Mouse (Mus musculus): ENCODE results near the gene Ifitm3.
"Not testable (repeated sequence)": the region's sequence is repeated elsewhere in the genome, so short reads cannot be mapped to it uniquely, and the experiment has no call there.

Gene Ifitm3

DNA sequence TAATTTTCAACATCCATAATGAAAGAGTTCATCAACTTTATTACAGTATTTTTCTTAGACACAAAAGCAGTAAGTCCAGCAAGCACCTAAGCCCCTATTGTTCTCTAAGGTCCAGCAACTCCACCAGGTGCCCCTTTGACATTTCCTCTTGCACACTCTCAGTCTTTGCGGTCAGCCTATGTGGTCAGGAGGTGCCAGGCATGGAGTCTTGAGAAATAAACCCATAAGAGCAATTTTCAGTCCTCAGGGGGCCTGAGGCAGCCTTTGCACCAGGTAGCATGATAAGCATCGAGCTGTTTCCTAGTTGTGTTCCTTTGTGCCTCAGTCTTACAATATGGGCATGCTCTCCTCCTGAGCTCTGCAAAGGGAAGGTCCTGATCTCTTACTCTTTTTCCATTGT, 26.1 kb upstream of the Ifitm3 start:
- not testable (repeated sequence) for DNase-seq (ENCODE audit: low read depth, low spot score)

GRCm38 (mm10) chr7:141032458-141033167, 22.0 kb upstream of the Ifitm3 start:
- DNase-seq (ENCODE audit: low read depth, low spot score) = no peak

DNA sequence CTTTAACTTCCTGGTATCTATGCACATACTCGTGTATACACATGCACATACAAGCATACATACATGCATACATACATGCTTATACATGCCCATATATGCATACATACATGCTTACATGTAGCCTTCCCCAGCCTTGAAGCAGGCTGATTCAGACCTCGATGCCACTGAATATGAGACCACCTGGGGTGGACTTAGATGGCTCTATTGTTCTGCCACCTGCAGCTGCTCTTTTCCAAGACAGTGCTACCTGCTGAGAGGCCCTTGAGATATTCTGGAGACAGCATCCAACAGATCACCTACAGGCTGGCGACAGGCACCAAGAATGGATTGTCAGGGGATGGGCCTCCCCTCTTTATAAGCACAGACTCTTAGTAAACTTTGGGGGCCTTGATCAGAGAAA, 19.8 kb upstream of the Ifitm3 start:
- DNase-seq (ENCODE audit: low read depth, low spot score) = no peak

- DNase-seq (ENCODE audit: low read depth, low spot score) = no peak
These were observed 18.3 kb upstream of the Ifitm3 start, which contains the start of gene Gm17387 for GRCm38 (mm10) chr7:141028831-141029230. Gene Gm17387, plus strand, starts transcription at chr7:141029131.

DNA sequence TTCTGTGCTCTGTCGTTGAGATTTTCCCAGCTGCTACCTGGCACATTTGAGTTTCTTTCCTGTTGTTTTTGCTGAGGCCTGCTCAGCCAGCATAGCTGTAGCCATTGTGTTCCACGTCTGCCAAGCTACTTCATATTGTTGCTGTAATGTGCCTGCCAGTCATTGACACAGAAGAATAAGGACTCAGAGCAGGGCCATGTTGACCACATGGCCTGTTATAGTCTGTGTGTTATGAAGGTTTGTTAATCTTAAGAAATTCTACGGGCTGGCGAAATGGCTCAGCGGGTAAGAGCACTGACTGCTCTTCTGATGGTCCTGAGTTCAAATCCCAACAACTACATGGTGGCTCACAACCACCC, 16.1 kb upstream of the Ifitm3 start:
- no peak for DNase-seq (ENCODE audit: low read depth, low spot score)

GRCm38 (mm10) chr7:141026097-141026739, 15.6 kb upstream of the Ifitm3 start:
- DNase-seq (ENCODE audit: low read depth, low spot score) = no peak

GRCm38 (mm10) chr7:141024865-141025838, 14.6 kb upstream of the Ifitm3 start:
- no peak for DNase-seq (ENCODE audit: low read depth, low spot score)

DNA sequence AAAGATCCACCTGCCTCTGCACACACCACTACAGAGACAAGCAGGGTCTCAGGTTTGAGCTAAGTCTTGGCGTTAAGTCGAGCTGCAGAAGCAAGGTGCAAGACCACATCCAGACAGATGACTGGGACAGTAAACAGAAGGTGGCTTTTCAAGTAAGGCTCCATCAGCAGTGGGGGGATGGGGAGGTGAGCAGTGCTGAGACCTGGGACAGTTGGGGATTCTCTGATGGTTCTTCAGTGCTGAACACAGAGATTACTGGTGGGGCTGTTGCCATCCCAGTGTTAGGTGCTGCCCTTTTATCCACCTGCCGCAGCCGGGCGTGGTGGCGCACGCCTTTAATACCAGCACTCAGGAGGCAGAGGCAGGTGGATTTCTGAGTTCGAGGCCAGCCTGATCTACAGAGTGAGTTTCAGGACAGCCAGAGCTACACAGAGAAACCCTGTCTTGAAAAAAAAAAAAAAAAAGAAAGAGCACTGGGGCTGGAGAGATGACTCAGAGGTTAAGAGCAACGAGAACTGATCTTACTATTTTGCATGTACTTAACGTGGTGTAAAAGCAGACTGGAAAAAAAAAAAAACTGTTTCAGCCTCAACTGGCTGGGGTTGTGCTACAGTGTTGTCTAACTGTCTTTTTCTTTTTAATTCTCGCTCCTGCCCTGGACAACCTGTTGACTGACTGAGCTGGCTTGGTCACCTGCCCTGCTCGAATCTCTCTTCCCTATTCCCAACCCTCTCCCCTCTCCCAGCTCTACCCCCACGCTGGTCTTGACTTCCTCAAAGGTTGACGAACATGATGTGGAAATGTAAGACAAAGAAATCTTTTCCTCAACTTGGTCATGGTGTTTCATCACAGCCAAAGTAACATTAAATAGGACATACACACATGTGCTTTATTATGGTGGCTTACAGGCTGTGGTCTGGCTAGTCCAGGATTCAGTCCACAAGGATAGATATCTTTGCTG, 11.2 kb upstream of the Ifitm3 start:
- no peak for DNase-seq (ENCODE audit: low read depth, low spot score)

GRCm38 (mm10) chr7:141019028-141019427, 8.5 kb upstream of the Ifitm3 start:
- no peak for DNase-seq (ENCODE audit: low read depth, low spot score)

DNA sequence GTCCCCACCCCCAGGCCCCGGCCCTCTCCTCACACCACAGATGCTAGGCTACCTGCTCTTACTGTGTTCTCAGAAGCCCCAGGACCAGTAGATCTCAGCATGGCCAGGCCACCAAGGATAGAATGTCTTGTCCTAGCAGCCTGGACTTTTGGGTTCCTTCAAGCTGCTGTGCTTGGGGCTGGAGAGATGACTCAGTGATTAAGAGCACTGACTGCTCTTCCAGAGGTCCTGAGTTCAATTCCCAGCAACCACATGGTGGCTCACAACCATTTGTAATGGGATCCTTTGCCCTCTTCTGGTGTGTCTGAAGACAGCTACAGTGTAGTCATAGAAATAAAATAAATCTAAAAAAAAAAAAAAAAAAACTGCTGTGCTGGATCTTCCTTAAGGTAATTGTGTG, 7.3 kb upstream of the Ifitm3 start, which contains the start of gene Ifitm6:
Gene Ifitm6 (minus strand): TSS at position 101 of the 400 bp plus-strand sequence.
- not testable (repeated sequence) for DNase-seq (ENCODE audit: low read depth, low spot score)

DNA sequence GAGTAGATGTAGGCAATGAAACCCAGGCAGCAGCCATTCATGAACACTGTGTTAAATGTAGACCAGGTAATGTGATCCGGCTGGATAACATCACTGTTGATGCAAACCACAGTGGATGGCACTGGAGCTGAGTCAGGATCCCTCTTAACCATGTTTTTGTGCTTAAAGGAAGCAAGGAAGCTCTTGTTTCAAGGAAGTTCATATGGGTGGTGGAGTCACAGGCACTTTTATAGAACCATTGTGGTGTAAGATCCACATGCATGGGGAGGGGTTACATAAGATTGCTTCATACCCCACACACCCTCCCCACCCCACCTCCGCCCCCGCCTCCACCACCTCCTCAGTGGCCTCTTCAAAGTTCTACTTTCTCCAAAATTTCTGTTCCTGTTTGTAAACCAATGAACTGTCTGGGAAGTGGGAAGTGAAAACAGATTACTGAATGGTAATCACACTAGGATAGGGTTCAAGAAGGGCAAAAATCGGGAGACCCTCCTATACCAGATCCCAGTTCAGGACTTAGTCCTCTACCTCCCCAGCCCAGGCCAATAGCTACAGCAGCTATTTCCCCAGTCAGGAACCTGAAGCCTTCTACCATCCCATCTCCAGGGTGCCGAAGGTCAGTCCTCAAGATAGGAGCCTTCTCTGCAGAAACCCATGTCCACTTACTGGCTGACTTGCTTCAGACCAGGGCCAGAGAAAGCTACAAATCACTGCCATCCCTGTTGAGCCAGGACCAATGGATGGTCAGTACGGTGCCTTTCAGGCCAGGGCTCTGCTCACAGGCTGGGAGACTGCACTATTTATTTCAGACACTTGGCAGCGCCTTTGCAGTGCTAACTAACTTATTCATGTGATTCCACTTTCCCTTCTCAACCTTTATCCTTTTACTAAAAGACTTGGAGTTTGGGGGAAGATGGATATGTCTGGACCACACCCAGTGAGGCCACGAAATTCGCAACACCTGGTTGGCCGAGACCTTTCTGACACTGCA, 6.4 kb upstream of the Ifitm3 start:
- DNase-seq (ENCODE audit: low read depth, low spot score) = no peak

GRCm38 (mm10) chr7:141011238-141011770, 734 bp upstream of the Ifitm3 start:
- no peak for DNase-seq (ENCODE audit: low read depth, low spot score)

- DNase-seq (ENCODE audit: low read depth, low spot score) = no peak
These were observed 905 bp downstream of the Ifitm3 start for GRCm38 (mm10) chr7:141009665-141010064.

- peak; percentile 83 for DNase-seq (ENCODE audit: low read depth, low spot score)
These were observed 1.5 kb downstream of the Ifitm3 start for GRCm38 (mm10) chr7:141008938-141009660.

DNA sequence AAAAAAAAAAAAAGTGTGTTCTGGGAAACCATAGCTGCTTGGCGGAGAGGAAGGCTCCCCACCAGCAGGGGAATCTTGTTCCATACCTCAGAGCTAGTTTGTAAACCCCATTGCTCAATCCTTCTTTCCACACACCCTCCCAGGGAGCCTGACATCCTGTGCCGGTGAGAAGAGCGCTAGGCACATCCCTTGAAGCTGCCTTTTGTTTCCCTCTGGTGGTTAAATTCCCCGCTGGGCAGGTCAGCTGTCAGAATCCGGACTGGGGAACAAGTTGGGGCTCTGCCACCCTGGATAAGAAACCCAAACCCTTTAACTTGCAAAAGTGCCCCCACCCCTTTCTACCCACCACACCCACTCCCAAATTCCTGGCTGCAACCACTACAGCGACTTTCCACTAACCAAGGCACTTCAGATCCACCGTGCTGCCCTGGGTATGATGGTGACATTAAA, 2.2 kb downstream of the Ifitm3 start:
- DNase-seq (ENCODE audit: low read depth, low spot score) = no peak

DNA sequence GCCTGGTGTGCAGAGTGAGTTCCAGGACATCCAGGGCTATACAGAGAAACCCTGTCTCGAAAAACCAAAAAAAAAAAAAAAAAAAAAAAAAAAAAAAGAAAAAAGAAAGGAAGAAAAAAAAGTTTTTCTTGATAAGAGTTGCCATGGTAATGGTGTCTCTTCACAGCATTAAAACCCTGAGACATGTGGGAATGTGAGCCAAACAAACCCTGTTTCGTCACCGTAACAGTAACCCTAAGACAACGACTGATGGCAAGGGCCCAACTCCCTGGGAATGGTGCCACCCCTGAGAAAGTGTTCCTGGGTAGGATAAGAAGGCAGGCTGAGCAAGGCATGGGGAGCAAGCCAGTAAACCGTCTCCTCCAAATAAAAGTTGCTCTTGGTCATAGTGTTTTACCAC, 3.7 kb downstream of the Ifitm3 start:
- DNase-seq (ENCODE audit: low read depth, low spot score) = no peak

GRCm38 (mm10) chr7:141006446-141006845, 4.1 kb downstream of the Ifitm3 start:
- DNase-seq (ENCODE audit: low read depth, low spot score) = no peak

DNA sequence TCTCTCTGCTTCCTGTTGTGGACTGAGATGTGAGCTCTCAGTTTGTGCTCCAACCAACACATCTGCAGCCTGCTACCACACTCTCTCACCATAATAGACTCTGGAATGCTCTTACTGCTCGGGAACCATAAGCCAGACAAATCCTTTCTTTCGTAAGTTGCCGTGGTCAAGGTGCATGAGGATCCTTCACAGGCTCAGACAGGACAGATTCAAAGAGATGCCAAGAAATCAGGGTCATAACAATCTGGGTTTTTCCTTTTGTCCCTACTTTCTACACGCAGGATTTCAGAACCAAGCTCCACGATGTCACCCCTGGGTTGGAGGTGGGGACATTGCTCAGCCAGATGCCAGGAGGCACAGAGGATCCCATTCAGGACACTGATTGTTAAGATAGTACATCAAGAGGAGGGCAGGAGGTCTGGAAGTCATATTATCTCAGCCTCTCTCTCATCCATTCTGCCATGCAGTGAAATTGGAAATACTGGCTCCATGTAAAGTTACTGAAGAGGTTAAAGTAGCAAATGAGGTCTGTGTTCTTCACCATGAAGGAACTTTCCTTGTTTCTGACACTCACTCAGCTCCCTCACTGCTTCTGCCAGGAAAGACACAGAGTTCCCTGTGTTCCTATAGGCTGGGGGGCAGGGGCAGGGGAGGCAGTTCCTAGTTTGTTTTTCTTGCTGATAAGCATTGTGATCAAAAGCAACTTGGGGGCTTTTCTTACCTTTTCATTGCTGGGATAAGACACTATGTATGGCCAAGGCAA, 7.1 kb downstream of the Ifitm3 start:
- no peak for DNase-seq (ENCODE audit: low read depth, low spot score)

Measured in forelimb bud, embryonic 11.5 days (tissue).